Mouse (Mus musculus): ENCODE results near the gene Clec16a. TPM values are rescaled to one million over a fixed set of nuclear protein-coding genes. Genes with fewer than 3 reads are reported as not detected.

The Clec16a gene
- polyA plus RNA-seq, 1 experiment = 46.2 TPM

GRCm38 (mm10) chr16:10634940-10635339 lies 89.8 kb downstream of the Clec16a start:
- peaks cover 1% of the 10 kb centered on the region; the same call in 1 of the 2 replicates for H3K4me1 ChIP-seq (ENCODE audit: control insufficient read depth, insufficient read depth, low read length)
- H3K27ac ChIP-seq (ENCODE audit: insufficient read depth, low read length) = no peak overlapping the region
- H3K4me3 ChIP-seq (ENCODE audit: insufficient read depth, low read length) = no peak overlapping the region
- no peak for TF ChIP-seq CTCF (IDR thresholded peaks at IDR 0.05; ENCODE audit: extremely low read depth, insufficient read depth, low read length)
- TF ChIP-seq POLR2A (IDR thresholded peaks at IDR 0.05; ENCODE audit: extremely low read depth, insufficient read depth, low read length) = no peak

GRCm38 (mm10) chr16:10637898-10638297 lies 92.8 kb downstream of the Clec16a start:
- H3K27ac ChIP-seq (ENCODE audit: insufficient read depth, low read length) = no peak overlapping the region
- peaks cover 1% of the 10 kb centered on the region; the same call in 1 of the 2 replicates for H3K4me1 ChIP-seq (ENCODE audit: control insufficient read depth, insufficient read depth, low read length)
- no peak overlapping the region for H3K4me3 ChIP-seq (ENCODE audit: insufficient read depth, low read length)
- TF ChIP-seq CTCF (IDR thresholded peaks at IDR 0.05; ENCODE audit: extremely low read depth, insufficient read depth, low read length) (no peak), POLR2A (IDR thresholded peaks at IDR 0.05; ENCODE audit: extremely low read depth, insufficient read depth, low read length) (no peak)

- Histone ChIP-seq H3K4me3 (ENCODE audit: insufficient read depth, low read length) (no peak overlapping the region), H3K4me1 (ENCODE audit: control insufficient read depth, insufficient read depth, low read length) (peaks cover 1% of the 10 kb centered on the region; the same call in 1 of the 2 replicates), H3K27ac (ENCODE audit: insufficient read depth, low read length) (no peak overlapping the region)
- no peak for TF ChIP-seq POLR2A (IDR thresholded peaks at IDR 0.05; ENCODE audit: extremely low read depth, insufficient read depth, low read length)
These were observed 94.2 kb downstream of the Clec16a start for GRCm38 (mm10) chr16:10639111-10639889.

GRCm38 (mm10) chr16:10640041-10640440 lies 94.9 kb downstream of the Clec16a start:
- Histone ChIP-seq H3K4me3 (ENCODE audit: insufficient read depth, low read length) (no peak overlapping the region), H3K27ac (ENCODE audit: insufficient read depth, low read length) (no peak overlapping the region), H3K4me1 (ENCODE audit: control insufficient read depth, insufficient read depth, low read length) (peaks cover 1% of the 10 kb centered on the region; the same call in 1 of the 2 replicates)
- TF ChIP-seq POLR2A (IDR thresholded peaks at IDR 0.05; ENCODE audit: extremely low read depth, insufficient read depth, low read length) (no peak), CTCF (IDR thresholded peaks at IDR 0.05; ENCODE audit: extremely low read depth, insufficient read depth, low read length) (peak; percentile 79)

- H3K27ac ChIP-seq (ENCODE audit: insufficient read depth, low read length) = no peak overlapping the region
- no peak overlapping the region for H3K4me3 ChIP-seq (ENCODE audit: insufficient read depth, low read length)
- TF ChIP-seq POLR2A (IDR thresholded peaks at IDR 0.05; ENCODE audit: extremely low read depth, insufficient read depth, low read length) = no peak
- no peak for TF ChIP-seq CTCF (IDR thresholded peaks at IDR 0.05; ENCODE audit: extremely low read depth, insufficient read depth, low read length)
- H3K4me1 ChIP-seq (ENCODE audit: control insufficient read depth, insufficient read depth, low read length) = peaks cover 1% of the 10 kb centered on the region; the same call in 1 of the 2 replicates
These were observed 96.0 kb downstream of the Clec16a start for GRCm38 (mm10) chr16:10641146-10641545.

GRCm38 (mm10) chr16:10642857-10643633 lies 97.9 kb downstream of the Clec16a start:
- Histone ChIP-seq H3K4me1 (ENCODE audit: control insufficient read depth, insufficient read depth, low read length) (peaks cover 1% of the 10 kb centered on the region; the same call in 1 of the 2 replicates), H3K4me3 (ENCODE audit: insufficient read depth, low read length) (no peak overlapping the region), H3K27ac (ENCODE audit: insufficient read depth, low read length) (no peak overlapping the region)
- no peak for TF ChIP-seq POLR2A (IDR thresholded peaks at IDR 0.05; ENCODE audit: extremely low read depth, insufficient read depth, low read length)
- no peak for TF ChIP-seq CTCF (IDR thresholded peaks at IDR 0.05; ENCODE audit: extremely low read depth, insufficient read depth, low read length)

GRCm38 (mm10) chr16:10644238-10644637 lies 99.1 kb downstream of the Clec16a start:
- TF ChIP-seq CTCF (IDR thresholded peaks at IDR 0.05; ENCODE audit: extremely low read depth, insufficient read depth, low read length) = no peak
- no peak for TF ChIP-seq POLR2A (IDR thresholded peaks at IDR 0.05; ENCODE audit: extremely low read depth, insufficient read depth, low read length)
- H3K4me3 ChIP-seq (ENCODE audit: insufficient read depth, low read length) = no peak overlapping the region
- no peak overlapping the region for H3K27ac ChIP-seq (ENCODE audit: insufficient read depth, low read length)
- 0 out of 2 replicates have a peak, but pooled peaks cover 1% of the 10 kb centered on the region for H3K4me1 ChIP-seq (ENCODE audit: control insufficient read depth, insufficient read depth, low read length)

- Histone ChIP-seq H3K4me3 (ENCODE audit: insufficient read depth, low read length) (no peak overlapping the region), H3K4me1 (ENCODE audit: control insufficient read depth, insufficient read depth, low read length) (0 out of 2 replicates have a peak, but pooled peaks cover 1% of the 10 kb centered on the region), H3K27ac (ENCODE audit: insufficient read depth, low read length) (no peak overlapping the region)
- TF ChIP-seq POLR2A (IDR thresholded peaks at IDR 0.05; ENCODE audit: extremely low read depth, insufficient read depth, low read length) = no peak
- no peak for TF ChIP-seq CTCF (IDR thresholded peaks at IDR 0.05; ENCODE audit: extremely low read depth, insufficient read depth, low read length)
These were observed 99.6 kb downstream of the Clec16a start for GRCm38 (mm10) chr16:10644731-10645130.

GRCm38 (mm10) chr16:10651804-10652203 lies 106.7 kb downstream of the Clec16a start:
- TF ChIP-seq CTCF (IDR thresholded peaks at IDR 0.05; ENCODE audit: extremely low read depth, insufficient read depth, low read length) = no peak
- H3K4me3 ChIP-seq (ENCODE audit: insufficient read depth, low read length) = no peak overlapping the region
- H3K4me1 ChIP-seq (ENCODE audit: control insufficient read depth, insufficient read depth, low read length) = peaks cover 15% of the 10 kb centered on the region
- no peak overlapping the region for H3K27ac ChIP-seq (ENCODE audit: insufficient read depth, low read length)

Measured in cortical plate, adult 2 months (tissue).